Mouse (Mus musculus) cortical plate, adult 2 months (tissue): Measurements from ENCODE around the gene Gm42421. TPM values are rescaled to one million over a fixed set of nuclear protein-coding genes. Genes with fewer than 3 reads are reported as not detected.

Experiments used
- H3K27ac ChIP-seq: fragments of 200-500 bp; 2 replicates; pipeline ENCODE4 v1.5.1; 2012; ENCODE audit warnings: low read length, control low read depth, inconsistent platforms; ENCODE audit not compliant: insufficient read depth
- H3K4me1 ChIP-seq: fragments of 200-500 bp; 2 replicates; pipeline ENCODE4 v1.6.1; 2011; ENCODE audit warnings: low read length; ENCODE audit not compliant: control insufficient read depth, insufficient read depth
- H3K4me3 ChIP-seq: fragments of 200-500 bp; 2 replicates; pipeline ENCODE4 v1.5.1; 2011; ENCODE audit warnings: mild to moderate bottlenecking, low read length, control low read depth; ENCODE audit not compliant: insufficient read depth
- CTCF ChIP-seq: fragments of 200-500 bp; IDR thresholded peaks from 2 replicates; pipeline ENCODE4 v1.5.1; 2011; ENCODE audit warnings: mild to moderate bottlenecking, control low read depth, low read length; ENCODE audit not compliant: insufficient read depth; ENCODE audit errors: extremely low read depth
- POLR2A ChIP-seq: fragments of 200-500 bp; IDR thresholded peaks from 2 replicates; pipeline ENCODE4 v1.6.1; 2011; ENCODE audit warnings: mild to moderate bottlenecking, low read length, control low read depth; ENCODE audit not compliant: insufficient read depth; ENCODE audit errors: extremely low read depth
- polyA plus RNA-seq: library from polyadenylated mRNA; depleted of rRNA; stranded (reverse); fragments of >200 nt; gene quantifications from 2 replicates; pipeline ENCODE4 v1.2.3, GENCODE M21; 2012; rRNA removed

The Gm42421 gene
- polyA plus RNA-seq, 1 experiment: 3.1 TPM

- no peak overlapping the region for H3K27ac ChIP-seq
- TF ChIP-seq CTCF (no peak), POLR2A (no peak)
- H3K4me1 ChIP-seq: no peaks in the 10 kb centered on the region
- H3K4me3 ChIP-seq: no peak overlapping the region
Observed at GRCm38 (mm10) chr5:143965586-143966345, 37.8 kb downstream of the Gm42421 start.

- Histone ChIP-seq H3K4me3 (no peak overlapping the region), H3K4me1 (no peaks in the 10 kb centered on the region), H3K27ac (no peak overlapping the region)
- TF ChIP-seq CTCF (no peak), POLR2A (no peak)
Observed at GRCm38 (mm10) chr5:143966671-143967070, 38.7 kb downstream of the Gm42421 start.

GRCm38 (mm10) chr5:143972628-143973027 is 44.7 kb downstream of the Gm42421 start:
- TF ChIP-seq CTCF (no peak), POLR2A (no peak)
- no peaks in the 10 kb centered on the region for H3K4me1 ChIP-seq
- H3K4me3 ChIP-seq: no peak overlapping the region
- no peak overlapping the region for H3K27ac ChIP-seq

GRCm38 (mm10) chr5:143974931-143975630 is 47.1 kb downstream of the Gm42421 start:
- Histone ChIP-seq H3K27ac (no peak overlapping the region), H3K4me3 (no peak overlapping the region), H3K4me1 (no peaks in the 10 kb centered on the region)
- peak; percentile 84 for TF ChIP-seq CTCF
- no peak for TF ChIP-seq POLR2A

GRCm38 (mm10) chr5:143975631-143975933 is 47.6 kb downstream of the Gm42421 start:
- TF ChIP-seq CTCF: no peak
- no peak for TF ChIP-seq POLR2A
- Histone ChIP-seq H3K4me3 (no peak overlapping the region), H3K4me1 (no peaks in the 10 kb centered on the region), H3K27ac (no peak overlapping the region)

- Histone ChIP-seq H3K27ac (no peak overlapping the region), H3K4me1 (0 out of 2 replicates have a peak, but pooled peaks cover 1% of the 10 kb centered on the region), H3K4me3 (no peak overlapping the region)
- TF ChIP-seq CTCF: no peak
- TF ChIP-seq POLR2A: no peak
Observed at GRCm38 (mm10) chr5:143976232-143976631, 48.3 kb downstream of the Gm42421 start.

- TF ChIP-seq CTCF: no peak
- TF ChIP-seq POLR2A: no peak
- H3K4me3 ChIP-seq: no peak overlapping the region
- 0 out of 2 replicates have a peak, but pooled peaks cover 1% of the 10 kb centered on the region for H3K4me1 ChIP-seq
- no peak overlapping the region for H3K27ac ChIP-seq
Observed at GRCm38 (mm10) chr5:143976726-143977431, 48.9 kb downstream of the Gm42421 start.

GRCm38 (mm10) chr5:143980858-143981257 is 52.9 kb downstream of the Gm42421 start:
- Histone ChIP-seq H3K4me3 (no peak overlapping the region), H3K4me1 (0 out of 2 replicates have a peak, but pooled peaks cover 1% of the 10 kb centered on the region), H3K27ac (no peak overlapping the region)
- TF ChIP-seq POLR2A: no peak
- TF ChIP-seq CTCF: no peak

- Histone ChIP-seq H3K4me3 (no peak overlapping the region), H3K4me1 (0 out of 2 replicates have a peak, but pooled peaks cover 1% of the 10 kb centered on the region), H3K27ac (no peak overlapping the region)
- TF ChIP-seq POLR2A (no peak), CTCF (no peak)
Observed at GRCm38 (mm10) chr5:143982361-143982760, 54.4 kb downstream of the Gm42421 start.

- TF ChIP-seq POLR2A: no peak
- no peak for TF ChIP-seq CTCF
- H3K4me1 ChIP-seq: 0 out of 2 replicates have a peak, but pooled peaks cover 1% of the 10 kb centered on the region
- no peak overlapping the region for H3K4me3 ChIP-seq
- H3K27ac ChIP-seq: no peak overlapping the region
Observed at GRCm38 (mm10) chr5:143985381-143985780, 57.4 kb downstream of the Gm42421 start.

Other genes with a start within 250 kb of the Gm42421 start
- gene Usp42, start 195.9 kb upstream of the Gm42421 start, polyA plus RNA-seq: 10.9 and 12.4 TPM in 2 replicates
- 36.2 and 36.4 TPM in 2 replicates for gene Eif2ak1, start 110.4 kb upstream of the Gm42421 start, polyA plus RNA-seq
- 0.21 and 0.31 TPM in 2 replicates for gene Ankrd61, start 30.5 kb upstream of the Gm42421 start, polyA plus RNA-seq
- gene Aimp2, start 18.3 kb upstream of the Gm42421 start, polyA plus RNA-seq: 56.0 and 58.3 TPM in 2 replicates
- 14.9 and 18.2 TPM in 2 replicates for gene Pms2, start 18.2 kb upstream of the Gm42421 start, polyA plus RNA-seq
- 15.2 TPM in 2 replicates for gene Rsph10b, start 4.9 kb downstream of the Gm42421 start, polyA plus RNA-seq
- gene Ccz1, start 86.7 kb downstream of the Gm42421 start, polyA plus RNA-seq: 36.2 and 37.4 TPM in 2 replicates
- 1.8 TPM in 2 replicates for gene Ocm, start 98.5 kb downstream of the Gm42421 start, polyA plus RNA-seq
- 68.2 and 69.3 TPM in 2 replicates for gene Lmtk2, start 172.3 kb downstream of the Gm42421 start, polyA plus RNA-seq